Mouse (Mus musculus): Measurements from ENCODE around the gene Nradd. TPM values are rescaled to one million over a fixed set of nuclear protein-coding genes. Genes with fewer than 3 reads are reported as not detected.

Gene Nradd
- polyA plus RNA-seq, 1 experiment from 2014 or later, result 23.6 TPM

Small RNAs within 50 kb of the gene (microRNA-seq; reads per million reads assigned to microRNA genes)
- gene Mir8107, result not detected

Other genes starting within 250 kb of the Nradd start
- gene Ptpn23, start 216.2 kb downstream of the Nradd start, polyA plus RNA-seq (2014; fragmentation: Nextera tagmentation; extraction: Ambion mirVana), result 16.1 and 18.6 TPM in 2 replicates
- not detected in 2 replicates for gene Ngp, start 204.7 kb downstream of the Nradd start, polyA plus RNA-seq (2014; fragmentation: Nextera tagmentation; extraction: Ambion mirVana)
- 5.1 and 10.5 TPM in 2 replicates for gene Klhl18, start 147.8 kb downstream of the Nradd start, polyA plus RNA-seq (2014; fragmentation: Nextera tagmentation; extraction: Ambion mirVana)
- 1.2 TPM in 2 replicates for gene Kif9, start 147.5 kb downstream of the Nradd start, polyA plus RNA-seq (2014; fragmentation: Nextera tagmentation; extraction: Ambion mirVana)
- gene Setd2, start 91.9 kb downstream of the Nradd start, polyA plus RNA-seq (2014; fragmentation: Nextera tagmentation; extraction: Ambion mirVana), result 46.5 and 55.9 TPM in 2 replicates
- 2.6 and 4.8 TPM in 2 replicates for gene Nbeal2, start 29.7 kb upstream of the Nradd start, polyA plus RNA-seq (2014; fragmentation: Nextera tagmentation; extraction: Ambion mirVana)
- 160 and 193 TPM in 2 replicates for gene Ccdc12, start 32.1 kb upstream of the Nradd start, polyA plus RNA-seq (2014; fragmentation: Nextera tagmentation; extraction: Ambion mirVana)
- 0.96 and 1.4 TPM in 2 replicates for gene Myl3, start 117.4 kb upstream of the Nradd start, polyA plus RNA-seq (2014; fragmentation: Nextera tagmentation; extraction: Ambion mirVana)
- gene Pth1r, start 122.7 kb upstream of the Nradd start, polyA plus RNA-seq (2014; fragmentation: Nextera tagmentation; extraction: Ambion mirVana), result 27.3 and 40.9 TPM in 2 replicates
- not detected in 2 replicates for gene Prss42, start 173.7 kb upstream of the Nradd start, polyA plus RNA-seq (2014; fragmentation: Nextera tagmentation; extraction: Ambion mirVana)
- gene Prss44, start 189.5 kb upstream of the Nradd start, polyA plus RNA-seq (2014; fragmentation: Nextera tagmentation; extraction: Ambion mirVana), result not detected in 2 replicates
- gene Prss43, start 202.2 kb upstream of the Nradd start, polyA plus RNA-seq (2014; fragmentation: Nextera tagmentation; extraction: Ambion mirVana), result not detected in 2 replicates
- not detected in 2 replicates for gene Prss45, start 210.1 kb upstream of the Nradd start, polyA plus RNA-seq (2014; fragmentation: Nextera tagmentation; extraction: Ambion mirVana)
- not detected in 2 replicates for gene Prss46, start 220.1 kb upstream of the Nradd start, polyA plus RNA-seq (2014; fragmentation: Nextera tagmentation; extraction: Ambion mirVana)
- gene Prss50, start 233.5 kb upstream of the Nradd start, polyA plus RNA-seq (2014; fragmentation: Nextera tagmentation; extraction: Ambion mirVana), result 0.24 and 1.1 TPM in 2 replicates